Mouse (Mus musculus) heart, embryonic 14.5 days (tissue): ENCODE data around the gene Hoxc6. TPM values are rescaled to one million over a fixed set of nuclear protein-coding genes. Genes with fewer than 3 reads are reported as not detected.

Source experiments
- ATAC-seq: fragments of 200-750 bp; cut with Nextera tagmentation; 2 replicates; pipeline ENCODE4 v1.8.0; 2017; ENCODE audit warnings: low read depth, moderate TSS enrichment; ENCODE audit not compliant: insufficient number of reproducible peaks, insufficient read depth, low FRiP score
- H3K27ac ChIP-seq, 2 experiments: fragments of 200-500 bp in 1 of 2; fragments of 300-500 bp in 1 of 2; sonication (generic) in 1 of 2; replicated peaks in 1 of 2; 2 replicates each; pipeline ENCODE4 v1.5.1; 2012 to 2014; ENCODE audit warnings: low read depth in 2 of 2, low read length in 2 of 2, control low read depth in 1 of 2, mild to moderate bottlenecking in 1 of 2, mixed read lengths in 1 of 2; ENCODE audit not compliant: control insufficient read depth in 1 of 2, insufficient read depth in 1 of 2
- H3K27me3 ChIP-seq: fragments of 300-500 bp; sonication (generic); 2 replicates; pipeline ENCODE4 v1.6.1; 2014; ENCODE audit warnings: mild to moderate bottlenecking, low read length, control low read depth; ENCODE audit not compliant: control insufficient read depth, insufficient read depth
- H3K36me3 ChIP-seq: fragments of 300-500 bp; sonication (generic); 2 replicates; pipeline ENCODE4 v1.6.1; 2014; ENCODE audit warnings: mild to moderate bottlenecking, control low read depth, low read length, mixed read lengths; ENCODE audit not compliant: control insufficient read depth, insufficient read depth
- H3K4me1 ChIP-seq, 2 experiments: fragments of 200-500 bp in 1 of 2; fragments of 300-500 bp in 1 of 2; sonication (generic) in 1 of 2; 2 replicates each; pipeline ENCODE4 v1.6.1; 2012 to 2014; ENCODE audit warnings: low read length in 2 of 2, control low read depth in 1 of 2, mixed read lengths in 1 of 2; ENCODE audit not compliant: control insufficient read depth in 2 of 2, insufficient read depth in 2 of 2
- H3K4me2 ChIP-seq: fragments of 300-500 bp; sonication (generic); 2 replicates; pipeline ENCODE4 v1.6.1; 2014; ENCODE audit warnings: mild to moderate bottlenecking, low read length
- H3K4me3 ChIP-seq, 2 experiments: fragments of 200-500 bp in 1 of 2; fragments of 300-500 bp in 1 of 2; sonication (generic) in 1 of 2; 2 replicates each; pipeline ENCODE4 v1.5.1; 2012 to 2014; ENCODE audit warnings: low read length in 2 of 2, mild to moderate bottlenecking in 2 of 2, control low read depth in 1 of 2, low read depth in 1 of 2, moderate library complexity in 1 of 2; ENCODE audit not compliant: control insufficient read depth in 1 of 2, insufficient read depth in 1 of 2
- H3K9ac ChIP-seq: fragments of 300-500 bp; sonication (generic); 2 replicates; pipeline ENCODE4 v1.6.1; 2014; ENCODE audit warnings: mild to moderate bottlenecking, low read length
- H3K9me3 ChIP-seq: fragments of 300-500 bp; sonication (generic); 2 replicates; pipeline ENCODE4 v1.6.1; 2016; ENCODE audit warnings: low read length, control low read depth; ENCODE audit not compliant: control insufficient read depth
- WGBS: fragments of 180-500 bp; shearing (Covaris S2); extraction: QIAGEN DNeasy Blood & Tissue Kit; methylation state at CpG from one replicate; pipeline ENCODE4 v1.1.7; 2014; 5-methylcytosine and 5-hydroxymethylcytosine counted together
- polyA plus RNA-seq: library from polyadenylated mRNA; unstranded; fragments of >200 nt; fragmentation: Nextera tagmentation; extraction: Ambion mirVana; gene quantifications from 2 replicates; pipeline ENCODE4 v1.2.1, GENCODE M21; 2014

The Hoxc6 gene
- 0.15 and 0.22 TPM in 2 replicates for polyA plus RNA-seq

DNA sequence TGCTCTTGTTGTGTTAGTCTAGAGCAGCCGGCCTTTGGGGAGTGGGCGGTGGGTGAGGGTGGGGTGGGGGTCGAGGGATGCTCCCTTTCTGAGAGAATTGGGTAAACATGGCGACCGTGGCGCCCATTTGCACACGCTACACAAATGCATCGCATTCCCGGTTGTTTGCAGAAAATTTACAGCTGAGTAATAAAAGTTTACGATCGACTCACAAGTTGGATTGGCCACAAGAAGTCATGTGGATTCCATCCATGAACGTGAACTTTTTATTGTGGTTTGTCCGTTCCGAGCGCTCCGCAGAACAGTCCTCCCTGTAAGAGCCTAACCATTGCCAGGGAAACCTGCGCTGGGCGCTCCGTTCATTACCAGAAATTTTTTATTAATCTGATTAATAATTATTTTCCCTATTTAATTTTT lies at the start of gene Hoxc6:
TSS of gene Hoxc6 (plus strand) at position 319 of the 417 bp plus-strand sequence.
- Histone ChIP-seq H3K27ac (no peak within 1 kb of the TSS), H3K9me3 (no peaks in the 10 kb centered on the region), H3K4me1 (peaks cover 21 to 26% of the 10 kb centered on the region in 2 experiments), H3K4me3 (peak within 1 kb of the TSS; percentile 47 to 50), H3K9ac (peak within 1 kb of the TSS; percentile 67; the same call in 1 of the 2 replicates), H3K27me3 (peaks cover 98% of the 10 kb centered on the region), H3K4me2 (peak within 1 kb of the TSS; percentile 92), H3K36me3 (no peaks in the 10 kb centered on the region)
- WGBS = 2% methylated on average over 19 of the region's 19 CpGs
- ATAC-seq = no peak

DNA sequence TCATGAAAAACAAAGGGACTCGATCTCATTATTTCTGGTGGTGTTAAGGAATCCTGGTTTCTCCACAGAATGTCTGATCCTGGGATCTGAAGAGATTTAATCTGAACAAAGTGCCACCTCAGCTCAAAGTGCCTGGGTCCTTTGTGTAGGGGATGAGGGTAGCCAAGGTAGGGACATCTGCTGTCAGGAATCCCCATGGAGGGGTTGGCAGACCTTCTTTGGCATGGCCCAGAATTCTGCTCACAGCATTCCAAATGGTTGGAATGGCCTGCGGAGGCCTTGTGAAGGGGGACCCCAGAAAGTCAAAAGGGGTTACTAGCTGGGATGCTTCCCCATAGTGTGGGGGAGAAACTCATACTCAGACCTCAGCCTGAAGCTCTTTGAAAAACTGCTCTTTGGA lies 49.2 kb upstream of the Hoxc6 start:
- no peak overlapping the region for H3K9ac ChIP-seq
- WGBS = 22% methylated on average over 2 of the region's 2 CpGs
- no peaks in the 10 kb centered on the region for H3K9me3 ChIP-seq
- no peak for ATAC-seq
- H3K4me1 ChIP-seq = no peaks in the 10 kb centered on the region
- peaks cover 100% of the 10 kb centered on the region for H3K27me3 ChIP-seq
- H3K27ac ChIP-seq = no peak overlapping the region
- no peak overlapping the region for H3K4me3 ChIP-seq
- no peak overlapping the region for H3K4me2 ChIP-seq
- no peaks in the 10 kb centered on the region for H3K36me3 ChIP-seq

DNA sequence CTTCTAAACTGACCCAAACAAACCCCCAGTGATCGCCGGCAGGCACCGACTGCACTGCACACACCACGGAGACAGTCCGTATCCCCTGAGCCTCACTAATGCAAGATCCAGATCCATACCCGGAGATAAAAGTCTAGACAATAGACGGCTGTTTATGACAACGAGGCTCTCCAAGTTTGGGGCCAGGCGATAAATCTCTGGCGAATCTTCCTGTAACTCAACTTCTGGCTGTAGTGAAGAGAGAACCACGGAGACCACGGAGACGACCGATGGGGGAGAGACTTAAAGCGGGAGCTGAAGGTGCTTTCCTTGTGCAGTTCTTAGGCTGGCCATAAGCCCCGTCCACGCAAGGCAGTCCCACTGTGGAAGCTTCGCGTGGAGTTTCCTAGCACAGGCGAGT lies 48.4 kb upstream of the Hoxc6 start:
- Histone ChIP-seq H3K4me2 (no peak overlapping the region), H3K27ac (no peak overlapping the region), H3K9me3 (no peaks in the 10 kb centered on the region), H3K4me1 (no peaks in the 10 kb centered on the region), H3K4me3 (no peak overlapping the region), H3K9ac (no peak overlapping the region), H3K36me3 (no peaks in the 10 kb centered on the region), H3K27me3 (peaks cover 100% of the 10 kb centered on the region)
- no peak for ATAC-seq
- 2% methylated on average over 20 of the region's 20 CpGs for WGBS

DNA sequence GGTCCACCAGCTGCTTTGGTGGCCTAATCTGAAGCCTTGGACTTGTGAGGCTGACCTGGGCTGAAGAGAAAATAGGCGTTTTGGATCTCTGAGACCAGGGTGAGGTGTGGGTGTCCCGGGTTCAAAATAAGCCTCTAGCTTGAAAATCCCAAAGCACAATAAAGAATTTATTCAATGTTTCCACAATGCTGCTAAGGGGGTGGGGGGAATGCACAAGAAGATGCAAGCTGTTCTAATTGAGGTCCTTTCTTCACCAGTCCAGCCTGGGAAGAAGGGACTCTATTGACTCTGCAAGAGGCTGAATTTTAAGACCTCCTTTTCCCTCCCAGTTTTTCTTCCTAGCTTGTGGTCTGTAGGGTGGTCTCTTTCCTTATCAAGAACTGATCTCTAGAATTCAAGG lies 47.2 kb upstream of the Hoxc6 start:
- Histone ChIP-seq H3K27me3 (peaks cover 100% of the 10 kb centered on the region), H3K4me1 (no peaks in the 10 kb centered on the region), H3K27ac (no peak overlapping the region), H3K9ac (no peak overlapping the region), H3K4me3 (no peak overlapping the region), H3K9me3 (no peaks in the 10 kb centered on the region), H3K36me3 (no peaks in the 10 kb centered on the region), H3K4me2 (no peak overlapping the region)
- ATAC-seq = no peak
- WGBS = 16% methylated on average over 2 of the region's 2 CpGs

DNA sequence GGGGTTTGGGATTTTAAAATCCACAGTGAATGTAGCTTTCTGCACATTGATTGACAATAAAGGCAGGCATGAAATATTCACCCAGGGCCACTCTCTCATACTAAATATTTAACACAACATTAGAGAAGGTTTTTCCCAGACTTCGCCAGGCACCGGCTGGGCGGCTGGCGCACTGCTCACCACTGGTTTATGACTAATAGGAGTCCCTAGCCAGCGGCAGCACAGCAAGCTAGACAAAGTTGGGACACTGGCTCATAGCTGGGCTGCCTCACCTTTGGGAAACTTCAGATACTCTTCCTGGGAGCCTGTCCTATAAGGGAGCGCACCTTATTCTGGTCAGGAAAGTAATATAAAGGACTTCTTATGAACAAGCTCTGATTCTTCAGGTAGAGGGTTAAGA lies 44.5 kb upstream of the Hoxc6 start:
- ATAC-seq = no peak
- Histone ChIP-seq H3K36me3 (no peaks in the 10 kb centered on the region), H3K9ac (no peak overlapping the region), H3K27ac (no peak overlapping the region), H3K4me2 (no peak overlapping the region), H3K4me3 (no peak overlapping the region), H3K9me3 (no peaks in the 10 kb centered on the region), H3K4me1 (no peaks in the 10 kb centered on the region), H3K27me3 (peaks cover 100% of the 10 kb centered on the region)
- 3% methylated on average over 6 of the region's 6 CpGs for WGBS

DNA sequence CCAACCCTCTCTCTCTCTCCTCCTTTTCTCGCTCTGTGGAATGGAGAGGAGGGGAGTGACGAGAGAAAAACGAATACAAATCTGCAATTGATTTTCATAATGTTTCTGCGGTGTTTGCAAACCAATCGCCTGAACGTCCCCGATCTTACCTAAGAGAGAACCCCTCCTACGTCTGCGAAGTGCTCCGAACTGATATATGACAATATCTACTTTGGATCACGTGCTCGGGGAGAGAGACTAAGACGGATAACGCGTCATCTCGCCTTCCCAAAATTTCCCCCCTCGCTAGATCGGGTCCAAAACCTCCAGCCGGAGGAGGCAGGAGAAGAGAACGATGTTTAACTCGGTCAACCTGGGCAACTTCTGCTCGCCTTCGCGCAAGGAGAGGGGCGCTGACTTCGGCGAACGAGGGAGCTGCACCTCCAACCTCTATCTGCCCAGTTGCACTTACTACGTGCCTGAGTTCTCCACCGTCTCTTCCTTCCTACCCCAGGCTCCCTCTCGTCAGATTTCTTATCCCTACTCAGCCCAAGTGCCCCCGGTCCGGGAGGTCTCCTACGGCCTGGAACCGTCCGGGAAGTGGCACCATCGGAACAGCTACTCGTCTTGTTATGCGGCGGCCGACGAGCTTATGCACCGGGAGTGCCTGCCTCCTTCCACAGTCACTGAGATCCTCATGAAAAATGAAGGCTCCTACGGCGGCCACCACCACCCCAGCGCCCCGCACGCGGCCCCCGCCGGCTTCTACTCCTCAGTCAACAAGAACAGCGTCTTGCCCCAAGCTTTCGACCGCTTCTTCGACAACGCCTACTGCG lies 43.7 kb upstream of the Hoxc6 start, which contains the start of gene Hoxc11:
TSS of gene Hoxc11 (plus strand) at position 236 of the 815 bp plus-strand sequence.
- Histone ChIP-seq H3K9me3 (no peaks in the 10 kb centered on the region), H3K36me3 (no peaks in the 10 kb centered on the region), H3K4me3 (no peak within 1 kb of the TSS), H3K27me3 (peaks cover 100% of the 10 kb centered on the region), H3K4me2 (no peak within 1 kb of the TSS), H3K27ac (no peak within 1 kb of the TSS), H3K9ac (no peak within 1 kb of the TSS), H3K4me1 (no peaks in the 10 kb centered on the region)
- WGBS = 2% methylated on average over 56 of the region's 57 CpGs
- no peak for ATAC-seq

DNA sequence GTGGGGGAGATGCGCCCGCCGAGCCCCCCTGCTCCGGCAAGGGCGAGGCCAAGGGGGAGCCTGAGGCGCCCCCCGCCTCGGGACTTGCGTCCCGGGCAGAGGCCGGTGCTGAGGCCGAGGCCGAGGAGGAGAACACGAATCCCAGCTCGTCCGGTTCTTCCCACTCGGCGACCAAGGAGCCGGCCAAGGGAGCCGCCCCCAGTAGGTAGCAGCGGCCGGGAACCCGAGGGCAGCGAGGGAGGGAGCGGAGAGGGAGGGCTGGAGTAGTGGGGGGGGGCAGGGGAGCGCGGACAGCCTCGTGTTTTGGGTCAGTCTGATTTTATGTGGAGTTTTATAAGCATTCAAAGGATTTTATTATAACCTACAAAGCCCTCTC lies 43.1 kb upstream of the Hoxc6 start:
- H3K4me3 ChIP-seq = no peak overlapping the region
- 1% methylated on average over 28 of the region's 28 CpGs for WGBS
- no peak overlapping the region for H3K9ac ChIP-seq
- H3K27ac ChIP-seq = no peak overlapping the region
- no peak overlapping the region for H3K4me2 ChIP-seq
- H3K4me1 ChIP-seq = no peaks in the 10 kb centered on the region
- no peaks in the 10 kb centered on the region for H3K9me3 ChIP-seq
- no peaks in the 10 kb centered on the region for H3K36me3 ChIP-seq
- ATAC-seq = no peak
- H3K27me3 ChIP-seq = peaks cover 100% of the 10 kb centered on the region
